Mouse (Mus musculus): ENCODE data around the gene Nhs. TPM values are rescaled to one million over a fixed set of nuclear protein-coding genes. Genes with fewer than 3 reads are reported as not detected.

The Nhs gene
- total and polyA plus RNA-seq, 3 experiments, result 0.04 TPM; not detected in 2

GRCm38 (mm10) chrX:161990171-161990570 is 169.4 kb downstream of the Nhs start:
- Histone ChIP-seq H3K79me2 (ENCODE audit: control insufficient read depth, insufficient read depth, low read length, poor library complexity) (no peaks in the 10 kb centered on the region), H3K4me1 (ENCODE audit: control insufficient read depth in 1 of 2, insufficient read depth in 2 of 2, low read length in 2 of 2) (no peaks in the 10 kb centered on the region), H3K36me3 (ENCODE audit: control insufficient read depth in 1 of 2, insufficient read depth in 2 of 2, low read length in 2 of 2) (no peaks in the 10 kb centered on the region), H3K9me3 (replicated peaks; ENCODE audit: insufficient read depth, low read length) (no peaks in the 10 kb centered on the region), H3K4me3 (ENCODE audit: control insufficient read depth in 1 of 2, insufficient read depth in 1 of 2, low read depth in 2 of 2, low read length in 2 of 2) (no peak overlapping the region), H3K27me3 (ENCODE audit: control insufficient read depth in 1 of 2, insufficient read depth in 2 of 2, low read length in 2 of 2) (no peaks in the 10 kb centered on the region), H3K9ac (ENCODE audit: control insufficient read depth, low read depth, low read length, poor library complexity, severe bottlenecking) (no peak overlapping the region), H3K27ac (ENCODE audit: control insufficient read depth, low read depth, low read length) (no peak overlapping the region)
- TF ChIP-seq ZNF384 (IDR thresholded peaks at IDR 0.05; ENCODE audit: low read depth, low read length) (no peak), MAX (IDR thresholded peaks at IDR 0.05; ENCODE audit: low read length) (no peak), CTCF (IDR thresholded peaks at IDR 0.05 in 2 of 3, conservative IDR thresholded peaks at IDR 0.05 in 1 of 3; ENCODE audit: control insufficient read depth in 1 of 3, insufficient read depth in 1 of 3, low read depth in 2 of 3, low read length in 3 of 3, poor library complexity in 1 of 3, severe bottlenecking in 1 of 3) (no peak), MAFK (IDR thresholded peaks at IDR 0.05; ENCODE audit: borderline replicate concordance, low read depth, low read length) (no peak), ZMIZ1 (IDR thresholded peaks at IDR 0.05; ENCODE audit: low read depth, low read length) (no peak), NRF1 (IDR thresholded peaks at IDR 0.05; ENCODE audit: insufficient read depth, low read depth, low read length, poor library complexity, severe bottlenecking) (no peak), MYB (IDR thresholded peaks at IDR 0.05; ENCODE audit: low read depth, low read length) (no peak), E2F4 (IDR thresholded peaks at IDR 0.05; ENCODE audit: borderline replicate concordance, low read depth, low read length) (no peak), HCFC1 (IDR thresholded peaks at IDR 0.05; ENCODE audit: low read depth, low read length) (no peak), SMC3 (IDR thresholded peaks at IDR 0.05; ENCODE audit: low read depth, low read length) (no peak)
- DNase-seq (ENCODE audit: low read depth, low spot score), result no peak

GRCm38 (mm10) chrX:161984961-161985360 is 174.6 kb downstream of the Nhs start:
- H3K36me3 ChIP-seq (ENCODE audit: control insufficient read depth in 1 of 2, insufficient read depth in 2 of 2, low read length in 2 of 2), result no peaks in the 10 kb centered on the region
- TF ChIP-seq USF1 (IDR thresholded peaks at IDR 0.05; ENCODE audit: low read depth, low read length) (no peak), ZKSCAN1 (IDR thresholded peaks at IDR 0.05; ENCODE audit: low read depth, low read length) (no peak), RAD21 (IDR thresholded peaks at IDR 0.05; ENCODE audit: low read depth, low read length) (no peak), KAT2A (conservative IDR thresholded peaks at IDR 0.05; ENCODE audit: low read depth, low read length) (no peak), GABPA (IDR thresholded peaks at IDR 0.05; ENCODE audit: low read depth, low read length) (no peak), MXI1 (IDR thresholded peaks at IDR 0.05; ENCODE audit: low read depth, low read length) (no peak), POLR2AphosphoS5 (IDR thresholded peaks at IDR 0.05; ENCODE audit: borderline replicate concordance, low read depth, low read length) (no peak), MAX (IDR thresholded peaks at IDR 0.05; ENCODE audit: low read length) (no peak), CHD1 (IDR thresholded peaks at IDR 0.05; ENCODE audit: low read depth, low read length) (no peak), ZC3H11A (IDR thresholded peaks at IDR 0.05; ENCODE audit: low read depth, low read length) (no peak), TAL1 (IDR thresholded peaks at IDR 0.05; ENCODE audit: low read length) (no peak), EP300 (IDR thresholded peaks at IDR 0.05; ENCODE audit: low read depth in 1 of 2, low read length in 2 of 2) (no peak), MYB (IDR thresholded peaks at IDR 0.05; ENCODE audit: low read depth, low read length) (no peak), ZNF384 (IDR thresholded peaks at IDR 0.05; ENCODE audit: low read depth, low read length) (no peak)
- H3K9me3 ChIP-seq (replicated peaks; ENCODE audit: insufficient read depth, low read length), result no peaks in the 10 kb centered on the region
- no peak for DNase-seq (ENCODE audit: low read depth, low spot score)
- H3K79me2 ChIP-seq (ENCODE audit: control insufficient read depth, insufficient read depth, low read length, poor library complexity), result no peaks in the 10 kb centered on the region
- H3K27me3 ChIP-seq (ENCODE audit: control insufficient read depth in 1 of 2, insufficient read depth in 2 of 2, low read length in 2 of 2), result no peaks in the 10 kb centered on the region; a peak in 1 of 4 replicates
- no peaks in the 10 kb centered on the region for H3K4me1 ChIP-seq (ENCODE audit: control insufficient read depth in 1 of 2, insufficient read depth in 2 of 2, low read length in 2 of 2)
- no peak overlapping the region for H3K9ac ChIP-seq (ENCODE audit: control insufficient read depth, low read depth, low read length, poor library complexity, severe bottlenecking)
- no peak overlapping the region for H3K4me3 ChIP-seq (ENCODE audit: control insufficient read depth in 1 of 2, insufficient read depth in 1 of 2, low read depth in 2 of 2, low read length in 2 of 2)
- no peak overlapping the region for H3K27ac ChIP-seq (ENCODE audit: control insufficient read depth, low read depth, low read length)

Data from MEL (cell line).